Mouse (Mus musculus): Measurements from ENCODE around the gene Il16. TPM values are rescaled to one million over a fixed set of nuclear protein-coding genes. Genes with fewer than 3 reads are reported as not detected.
"Not testable (repeated sequence)": the region's sequence is repeated elsewhere in the genome, so short reads cannot be mapped to it uniquely, and the experiment has no call there.

The Il16 gene
- polyA plus RNA-seq, 1 experiment from 2014 or later = 0.90 TPM

DNA sequence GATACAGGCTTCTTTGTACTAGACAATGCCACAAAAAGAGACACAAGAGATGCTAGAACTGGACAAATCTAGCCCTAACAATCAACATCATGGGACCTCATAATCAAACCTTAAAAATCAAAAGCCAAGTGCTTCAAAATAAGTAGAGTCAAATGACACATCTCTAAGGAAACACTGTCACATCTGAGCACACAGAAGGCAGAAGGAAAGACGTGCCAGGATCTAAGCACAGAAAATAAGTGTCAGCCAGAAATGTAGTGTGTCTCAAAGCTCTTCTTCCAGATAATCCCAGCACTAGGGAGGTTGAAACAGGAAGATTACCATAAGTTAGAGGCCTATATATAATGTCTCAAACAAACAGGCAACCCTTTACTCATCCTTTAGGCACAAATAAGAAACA is 31.9 kb downstream of the Il16 start:
- Histone ChIP-seq H3K27ac (ENCODE audit: low read length) (no peak overlapping the region), H3K27me3 (replicated peaks; ENCODE audit: control insufficient read depth, insufficient read depth, low read length) (no peaks in the 10 kb centered on the region), H3K9me3 (ENCODE audit: control insufficient read depth, low read length) (no peaks in the 10 kb centered on the region), H3K4me3 (replicated peaks; ENCODE audit: low read length) (no peak overlapping the region), H3K36me3 (ENCODE audit: control insufficient read depth, insufficient read depth) (no peaks in the 10 kb centered on the region), H3K4me1 (replicated peaks; ENCODE audit: control insufficient read depth, insufficient read depth, low read length) (no peaks in the 10 kb centered on the region), H3K9ac (replicated peaks; ENCODE audit: low read depth, low read length) (no peak overlapping the region), H3K4me2 (ENCODE audit: low read length) (no peak overlapping the region)
- WGBS = 63% methylated on average over 1 of the region's 1 CpGs
- peak; percentile 40; the same call in 1 of the 2 replicates for ATAC-seq

DNA sequence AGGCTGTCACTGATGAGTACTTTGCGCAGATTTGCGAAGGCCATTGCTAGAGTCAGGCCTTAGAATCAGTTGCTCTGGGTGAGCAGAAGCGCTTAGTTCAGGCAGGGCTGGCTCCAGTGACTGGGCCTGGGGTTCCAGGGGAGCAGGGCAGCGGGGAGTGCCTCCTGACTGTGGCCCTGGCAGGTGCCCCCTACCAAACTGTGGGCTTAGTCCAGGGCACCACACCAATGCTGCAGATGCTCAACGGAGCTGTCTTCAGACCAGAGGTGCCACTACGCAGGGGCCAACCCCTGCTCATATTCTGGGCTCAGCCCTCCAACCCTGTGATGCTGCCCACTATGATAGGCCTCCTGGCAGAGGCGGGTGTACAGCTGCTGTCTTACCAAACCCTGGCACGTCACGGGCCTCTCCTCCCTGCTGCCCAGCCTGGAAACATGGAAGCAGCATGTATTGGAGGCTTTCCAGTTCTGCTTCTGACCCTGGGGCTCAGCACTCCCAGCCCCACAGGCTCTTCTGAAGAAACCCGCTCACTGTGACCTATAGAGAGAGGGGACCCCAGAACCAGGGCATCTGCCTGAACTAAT is 33.8 kb downstream of the Il16 start:
- not testable (repeated sequence) for H3K9me3 ChIP-seq (ENCODE audit: control insufficient read depth, low read length); H3K4me2 ChIP-seq (ENCODE audit: low read length); H3K9ac ChIP-seq (replicated peaks; ENCODE audit: low read depth, low read length); H3K4me3 ChIP-seq (replicated peaks; ENCODE audit: low read length); H3K27ac ChIP-seq (ENCODE audit: low read length); H3K4me1 ChIP-seq (replicated peaks; ENCODE audit: control insufficient read depth, insufficient read depth, low read length); H3K36me3 ChIP-seq (ENCODE audit: control insufficient read depth, insufficient read depth); ATAC-seq; H3K27me3 ChIP-seq (replicated peaks; ENCODE audit: control insufficient read depth, insufficient read depth, low read length)
- WGBS = 80% methylated on average over 10 of the region's 10 CpGs

DNA sequence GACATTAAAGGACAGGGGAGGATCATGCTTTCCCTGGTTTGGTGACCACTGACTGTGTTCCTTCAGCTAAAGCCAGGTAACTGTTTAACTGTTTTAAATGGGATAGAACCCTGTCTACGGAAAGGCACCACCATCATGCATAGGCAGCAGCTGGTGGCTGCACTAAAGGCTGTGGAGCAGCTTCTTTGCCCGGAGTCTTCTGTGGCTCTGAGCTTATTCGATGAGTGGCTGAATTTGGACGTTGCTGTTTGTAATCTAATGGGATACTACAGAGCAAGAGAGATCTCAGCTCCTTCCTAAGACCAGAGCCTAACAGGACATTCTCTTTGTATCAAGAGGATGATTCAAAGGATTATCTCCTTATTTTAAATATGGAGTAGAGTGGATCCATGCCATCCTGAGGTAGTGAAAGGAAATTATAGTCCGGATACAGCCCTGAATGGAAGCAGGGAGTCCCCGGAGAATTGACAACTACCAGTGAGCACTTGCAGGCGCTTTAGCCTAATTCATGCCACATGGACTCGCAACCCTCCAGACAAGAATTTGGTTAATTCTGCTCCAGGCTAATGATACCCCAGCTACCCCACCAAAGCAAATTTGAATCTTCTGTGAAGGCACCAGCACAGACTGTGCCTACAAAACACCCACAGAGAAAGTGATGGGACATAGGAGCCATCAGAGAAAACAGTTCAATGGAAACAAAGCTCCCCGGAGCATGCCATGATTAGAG is 42.3 kb downstream of the Il16 start:
- peaks cover 3% of the 10 kb centered on the region; the same call in 1 of the 2 replicates for H3K9me3 ChIP-seq (ENCODE audit: control insufficient read depth, low read length)
- H3K4me3 ChIP-seq (replicated peaks; ENCODE audit: low read length) = no peak overlapping the region
- no peak overlapping the region for H3K4me2 ChIP-seq (ENCODE audit: low read length)
- H3K9ac ChIP-seq (replicated peaks; ENCODE audit: low read depth, low read length) = no peak overlapping the region
- 71% methylated on average over 9 of the region's 9 CpGs for WGBS
- H3K27ac ChIP-seq (ENCODE audit: low read length) = no peak overlapping the region
- H3K36me3 ChIP-seq (ENCODE audit: control insufficient read depth, insufficient read depth) = no peaks in the 10 kb centered on the region
- ATAC-seq = no peak
- no peaks in the 10 kb centered on the region for H3K4me1 ChIP-seq (replicated peaks; ENCODE audit: control insufficient read depth, insufficient read depth, low read length)
- no peaks in the 10 kb centered on the region for H3K27me3 ChIP-seq (replicated peaks; ENCODE audit: control insufficient read depth, insufficient read depth, low read length)

GRCm38 (mm10) chr7:83699066-83699745 is 46.3 kb downstream of the Il16 start:
- no peak for ATAC-seq
- Histone ChIP-seq H3K36me3 (ENCODE audit: control insufficient read depth, insufficient read depth) (no peaks in the 10 kb centered on the region), H3K27ac (ENCODE audit: low read length) (no peak overlapping the region), H3K9me3 (ENCODE audit: control insufficient read depth, low read length) (no peaks in the 10 kb centered on the region), H3K4me3 (replicated peaks; ENCODE audit: low read length) (no peak overlapping the region), H3K4me1 (replicated peaks; ENCODE audit: control insufficient read depth, insufficient read depth, low read length) (no peaks in the 10 kb centered on the region), H3K4me2 (ENCODE audit: low read length) (no peak overlapping the region), H3K27me3 (replicated peaks; ENCODE audit: control insufficient read depth, insufficient read depth, low read length) (no peaks in the 10 kb centered on the region), H3K9ac (replicated peaks; ENCODE audit: low read depth, low read length) (no peak overlapping the region)
- 86% methylated on average over 6 of the region's 6 CpGs for WGBS

GRCm38 (mm10) chr7:83695449-83696212 is 49.9 kb downstream of the Il16 start:
- no peak overlapping the region for H3K4me3 ChIP-seq (replicated peaks; ENCODE audit: low read length)
- H3K4me1 ChIP-seq (replicated peaks; ENCODE audit: control insufficient read depth, insufficient read depth, low read length) = no peaks in the 10 kb centered on the region
- WGBS = 32% methylated on average over 6 of the region's 6 CpGs
- no peaks in the 10 kb centered on the region for H3K36me3 ChIP-seq (ENCODE audit: control insufficient read depth, insufficient read depth)
- ATAC-seq = no peak
- H3K27me3 ChIP-seq (replicated peaks; ENCODE audit: control insufficient read depth, insufficient read depth, low read length) = no peaks in the 10 kb centered on the region
- H3K9me3 ChIP-seq (ENCODE audit: control insufficient read depth, low read length) = no peaks in the 10 kb centered on the region
- no peak overlapping the region for H3K4me2 ChIP-seq (ENCODE audit: low read length)
- H3K9ac ChIP-seq (replicated peaks; ENCODE audit: low read depth, low read length) = no peak overlapping the region
- H3K27ac ChIP-seq (ENCODE audit: low read length) = no peak overlapping the region

GRCm38 (mm10) chr7:83682640-83683274 is 62.8 kb downstream of the Il16 start:
- no peak for ATAC-seq
- Histone ChIP-seq H3K4me1 (replicated peaks; ENCODE audit: control insufficient read depth, insufficient read depth, low read length) (no peaks in the 10 kb centered on the region), H3K4me2 (ENCODE audit: low read length) (no peak overlapping the region), H3K36me3 (ENCODE audit: control insufficient read depth, insufficient read depth) (no peaks in the 10 kb centered on the region), H3K9ac (replicated peaks; ENCODE audit: low read depth, low read length) (no peak overlapping the region), H3K27ac (ENCODE audit: low read length) (no peak overlapping the region), H3K9me3 (ENCODE audit: control insufficient read depth, low read length) (no peaks in the 10 kb centered on the region), H3K4me3 (replicated peaks; ENCODE audit: low read length) (no peak overlapping the region), H3K27me3 (replicated peaks; ENCODE audit: control insufficient read depth, insufficient read depth, low read length) (no peaks in the 10 kb centered on the region)
- 43% methylated on average over 6 of the region's 6 CpGs for WGBS

DNA sequence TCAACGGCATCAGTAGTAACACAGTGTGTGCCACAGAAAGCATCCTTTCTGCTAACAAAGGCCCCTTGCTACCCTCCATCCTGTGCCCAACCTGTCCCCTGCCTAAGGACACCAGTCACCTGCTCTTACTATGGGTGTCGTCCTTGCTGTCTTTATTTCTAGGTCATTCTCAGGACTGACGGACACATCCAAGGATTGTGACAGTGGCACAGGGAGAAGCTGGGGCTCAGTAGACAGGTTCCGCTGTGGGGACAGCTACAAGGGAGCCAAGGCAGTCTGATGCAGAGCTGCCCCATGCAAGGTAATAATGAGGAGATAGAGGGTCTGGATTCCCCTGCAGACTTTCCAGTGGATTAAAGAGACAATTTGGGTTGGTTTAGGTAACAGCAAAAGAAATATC is 67.0 kb downstream of the Il16 start:
- Histone ChIP-seq H3K4me1 (replicated peaks; ENCODE audit: control insufficient read depth, insufficient read depth, low read length) (no peaks in the 10 kb centered on the region), H3K4me3 (replicated peaks; ENCODE audit: low read length) (no peak overlapping the region), H3K27me3 (replicated peaks; ENCODE audit: control insufficient read depth, insufficient read depth, low read length) (no peaks in the 10 kb centered on the region), H3K9ac (replicated peaks; ENCODE audit: low read depth, low read length) (no peak overlapping the region), H3K36me3 (ENCODE audit: control insufficient read depth, insufficient read depth) (no peaks in the 10 kb centered on the region), H3K27ac (ENCODE audit: low read length) (no peak overlapping the region), H3K4me2 (ENCODE audit: low read length) (no peak overlapping the region), H3K9me3 (ENCODE audit: control insufficient read depth, low read length) (0 out of 2 replicates have a peak, but pooled peaks cover 2% of the 10 kb centered on the region)
- 91% methylated on average over 4 of the region's 4 CpGs for WGBS
- no peak for ATAC-seq

DNA sequence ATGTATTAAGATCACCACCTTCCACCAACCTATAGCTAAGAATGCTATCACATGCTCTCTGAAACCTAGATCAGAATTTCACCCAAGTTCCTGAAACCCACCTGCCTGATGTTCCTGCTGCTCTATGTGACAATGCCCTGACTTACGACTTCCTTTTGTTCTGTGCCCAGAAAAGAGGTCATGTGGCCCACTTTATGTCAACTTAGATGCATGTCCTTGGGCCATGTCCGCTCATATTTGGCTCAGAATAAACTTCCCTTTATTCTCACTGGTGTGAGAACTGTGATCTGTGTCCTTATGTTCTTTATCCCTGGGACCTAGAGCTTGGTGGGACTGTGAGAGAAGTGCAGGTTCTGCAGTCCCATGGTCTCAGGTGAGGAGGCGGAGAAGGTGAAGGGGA is 68.2 kb downstream of the Il16 start:
- Histone ChIP-seq H3K9me3 (ENCODE audit: control insufficient read depth, low read length) (0 out of 2 replicates have a peak, but pooled peaks cover 2% of the 10 kb centered on the region), H3K4me1 (replicated peaks; ENCODE audit: control insufficient read depth, insufficient read depth, low read length) (no peaks in the 10 kb centered on the region), H3K9ac (replicated peaks; ENCODE audit: low read depth, low read length) (no peak overlapping the region), H3K4me2 (ENCODE audit: low read length) (no peak overlapping the region), H3K27ac (ENCODE audit: low read length) (no peak overlapping the region), H3K36me3 (ENCODE audit: control insufficient read depth, insufficient read depth) (no peaks in the 10 kb centered on the region), H3K4me3 (replicated peaks; ENCODE audit: low read length) (no peak overlapping the region), H3K27me3 (replicated peaks; ENCODE audit: control insufficient read depth, insufficient read depth, low read length) (no peaks in the 10 kb centered on the region)
- ATAC-seq = no peak
- 92% methylated on average over 3 of the region's 3 CpGs for WGBS

Measured in forebrain, embryonic 16.5 days (tissue).